Mouse (Mus musculus): ENCODE measurements at regions not wholly inside any gene's neighbourhood (a gene's known extent, or its start where the extent isn't known, plus 50 kb on each side); places are given as distances from the start of the nearest gene placed in this dataset.

- Histone ChIP-seq H3K36me3 (replicated peaks) (no peaks in the 10 kb centered on the region), H3K9ac (no peak overlapping the region), H3K9me3 (no peaks in the 10 kb centered on the region), H3K27ac (no peak overlapping the region), H3K4me3 (no peak overlapping the region), H3K4me1 (no peaks in the 10 kb centered on the region), H3K4me2 (no peak overlapping the region), H3K27me3 (replicated peaks) (no peaks in the 10 kb centered on the region)
- WGBS: 19% methylated on average over 6 of the region's 6 CpGs
- ATAC-seq (replicated peaks): peak; percentile 62
Observed at GRCm38 (mm10) chr11:32963625-32964293, 139.4 kb upstream of the Smim23 start.

DNA sequence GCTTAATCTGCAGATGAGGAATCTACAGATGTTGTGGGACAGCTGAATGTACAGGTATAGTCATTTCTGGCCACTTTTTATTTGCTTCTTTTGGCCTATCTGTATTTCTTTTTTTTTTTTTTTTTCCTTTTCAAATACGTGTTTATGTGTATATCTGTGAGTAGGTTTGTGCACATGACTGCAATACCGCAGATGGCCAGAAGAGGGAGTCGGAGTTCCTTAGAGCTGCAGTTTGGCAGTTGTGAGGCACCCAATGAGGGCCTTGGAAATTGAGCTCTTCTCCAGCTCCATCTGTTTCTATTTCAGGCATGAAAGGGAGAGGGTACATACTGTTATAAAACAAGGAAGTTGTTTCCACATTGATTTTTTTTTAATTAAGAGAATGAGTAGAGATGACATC lies 137.2 kb upstream of the Smim23 start:
- ATAC-seq (replicated peaks): no peak
- WGBS: 71% methylated on average over 3 of the region's 3 CpGs
- no peak overlapping the region for H3K4me3 ChIP-seq
- H3K4me1 ChIP-seq: no peaks in the 10 kb centered on the region
- H3K36me3 ChIP-seq (replicated peaks): no peaks in the 10 kb centered on the region
- no peak overlapping the region for H3K27ac ChIP-seq
- H3K4me2 ChIP-seq: no peak overlapping the region
- H3K9me3 ChIP-seq: no peaks in the 10 kb centered on the region
- no peaks in the 10 kb centered on the region; the same call in 1 of the 2 replicates for H3K27me3 ChIP-seq (replicated peaks)
- H3K9ac ChIP-seq: no peak overlapping the region

DNA sequence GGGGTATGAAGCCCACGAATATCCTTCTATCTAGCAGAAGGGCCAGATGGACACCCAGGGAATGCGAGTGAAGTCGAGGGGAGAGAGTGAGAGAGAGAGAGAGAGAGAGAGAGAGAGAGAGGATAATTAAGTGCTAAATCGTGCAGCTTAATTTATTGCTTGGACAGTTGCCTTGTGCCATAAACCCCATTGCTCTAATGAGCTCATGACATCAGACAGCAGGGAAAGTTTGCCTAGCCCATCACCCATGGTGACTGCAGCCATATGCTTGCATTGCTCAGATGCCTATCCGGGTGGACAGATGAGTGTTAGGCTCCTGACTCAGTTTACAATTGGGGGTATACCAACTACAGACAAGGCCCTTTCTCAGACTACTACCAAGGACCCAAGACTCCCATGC lies 134.6 kb upstream of the Smim23 start:
- H3K4me2 ChIP-seq: no peak overlapping the region
- no peak for ATAC-seq (replicated peaks)
- no peak overlapping the region for H3K27ac ChIP-seq
- no peaks in the 10 kb centered on the region for H3K9me3 ChIP-seq
- no peak overlapping the region for H3K4me3 ChIP-seq
- 79% methylated on average over 5 of the region's 5 CpGs for WGBS
- H3K4me1 ChIP-seq: no peaks in the 10 kb centered on the region
- H3K27me3 ChIP-seq (replicated peaks): no peaks in the 10 kb centered on the region; the same call in 1 of the 2 replicates
- no peak overlapping the region for H3K9ac ChIP-seq
- H3K36me3 ChIP-seq (replicated peaks): no peaks in the 10 kb centered on the region

DNA sequence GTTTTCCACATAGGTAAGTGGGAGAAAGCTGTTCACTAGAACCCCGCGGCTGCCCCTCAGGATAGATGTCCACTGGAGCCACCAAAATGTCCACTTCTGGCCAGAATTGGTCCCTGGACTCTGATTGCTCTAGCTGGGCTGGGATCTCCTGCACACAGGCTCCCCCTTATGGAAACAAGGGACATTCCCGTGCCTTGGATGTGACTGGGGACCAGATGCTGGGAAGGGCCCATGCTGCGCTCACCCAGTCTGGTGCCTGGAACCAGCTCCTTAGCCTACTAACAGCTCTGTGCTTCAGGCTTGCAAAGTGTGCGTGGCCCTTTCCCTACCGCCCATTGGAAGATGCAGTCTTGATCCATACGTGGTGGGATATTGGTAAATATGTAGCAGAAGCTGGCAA lies 132.6 kb upstream of the Smim23 start:
- Histone ChIP-seq H3K27ac (no peak overlapping the region), H3K36me3 (replicated peaks) (no peaks in the 10 kb centered on the region), H3K4me1 (no peaks in the 10 kb centered on the region), H3K27me3 (replicated peaks) (no peaks in the 10 kb centered on the region; the same call in 1 of the 2 replicates), H3K9ac (no peak overlapping the region), H3K4me3 (no peak overlapping the region), H3K4me2 (no peak overlapping the region), H3K9me3 (no peaks in the 10 kb centered on the region)
- 32% methylated on average over 7 of the region's 7 CpGs for WGBS
- no peak for ATAC-seq (replicated peaks)

DNA sequence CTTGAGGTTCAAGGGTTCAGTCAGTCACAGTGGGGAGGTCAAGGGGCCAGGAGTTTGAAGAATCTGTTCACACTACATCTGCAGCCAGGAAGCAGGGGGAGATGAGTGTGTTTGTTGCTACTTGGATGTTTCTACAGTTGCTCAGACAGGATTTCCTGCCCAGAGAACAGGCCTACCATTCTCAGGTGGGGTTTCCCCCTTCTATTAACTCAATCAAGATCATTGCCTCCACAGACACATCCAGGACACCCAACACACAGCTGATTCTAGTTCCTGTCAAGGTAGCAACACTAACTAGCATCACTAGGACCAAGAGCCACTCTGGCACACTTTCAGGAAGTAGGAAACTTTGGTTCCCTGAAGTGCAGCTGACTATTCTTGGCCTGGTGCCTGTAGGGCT lies 127.9 kb upstream of the Smim23 start:
- Histone ChIP-seq H3K4me3 (no peak overlapping the region), H3K27ac (no peak overlapping the region), H3K9ac (no peak overlapping the region), H3K4me1 (no peaks in the 10 kb centered on the region), H3K4me2 (no peak overlapping the region), H3K36me3 (replicated peaks) (no peaks in the 10 kb centered on the region), H3K9me3 (no peaks in the 10 kb centered on the region), H3K27me3 (replicated peaks) (no peaks in the 10 kb centered on the region)
- ATAC-seq (replicated peaks): no peak

DNA sequence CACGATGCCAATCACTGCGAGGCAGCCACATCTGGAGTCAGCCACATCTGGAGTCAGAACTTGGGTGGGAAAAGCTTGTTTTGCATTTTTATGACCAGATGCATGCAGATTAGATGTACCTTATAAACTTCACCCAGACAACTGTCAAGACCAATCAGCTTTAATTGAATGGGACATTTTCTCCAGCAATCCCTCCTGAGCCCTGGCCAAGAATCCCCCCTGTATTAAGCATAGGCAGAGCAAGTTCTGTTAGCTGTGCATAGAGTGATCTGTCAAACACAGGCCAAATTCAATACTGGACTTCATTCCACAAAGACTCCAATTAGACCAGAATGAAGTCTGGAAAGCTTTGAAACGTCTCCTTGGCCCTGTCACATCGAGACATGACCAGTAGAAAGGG lies 123.7 kb upstream of the Smim23 start:
- WGBS: 74% methylated on average over 4 of the region's 4 CpGs
- ATAC-seq (replicated peaks): no peak
- no peak overlapping the region for H3K9ac ChIP-seq
- no peaks in the 10 kb centered on the region for H3K27me3 ChIP-seq (replicated peaks)
- no peaks in the 10 kb centered on the region for H3K36me3 ChIP-seq (replicated peaks)
- no peaks in the 10 kb centered on the region for H3K9me3 ChIP-seq
- no peak overlapping the region for H3K27ac ChIP-seq
- no peaks in the 10 kb centered on the region for H3K4me1 ChIP-seq
- no peak overlapping the region for H3K4me2 ChIP-seq
- no peak overlapping the region for H3K4me3 ChIP-seq

GRCm38 (mm10) chr11:32946481-32947001 lies 122.1 kb upstream of the Smim23 start:
- Histone ChIP-seq H3K9me3 (no peaks in the 10 kb centered on the region), H3K4me2 (no peak overlapping the region), H3K36me3 (replicated peaks) (no peaks in the 10 kb centered on the region), H3K27ac (no peak overlapping the region), H3K27me3 (replicated peaks) (no peaks in the 10 kb centered on the region), H3K4me1 (no peaks in the 10 kb centered on the region), H3K4me3 (no peak overlapping the region), H3K9ac (no peak overlapping the region)
- no peak for ATAC-seq (replicated peaks)
- WGBS: 73% methylated on average over 3 of the region's 3 CpGs

- WGBS: 88% methylated on average over 2 of the region's 2 CpGs
- H3K4me2 ChIP-seq: no peak overlapping the region
- H3K4me3 ChIP-seq: no peak overlapping the region
- H3K27ac ChIP-seq: no peak overlapping the region
- no peak for ATAC-seq (replicated peaks)
- H3K9ac ChIP-seq: no peak overlapping the region
- no peaks in the 10 kb centered on the region for H3K27me3 ChIP-seq (replicated peaks)
- no peaks in the 10 kb centered on the region for H3K36me3 ChIP-seq (replicated peaks)
- no peaks in the 10 kb centered on the region for H3K9me3 ChIP-seq
- H3K4me1 ChIP-seq: no peaks in the 10 kb centered on the region
Observed at GRCm38 (mm10) chr11:32945071-32945470, 120.7 kb upstream of the Smim23 start.

GRCm38 (mm10) chr11:32941331-32942009 lies 117.1 kb upstream of the Smim23 start:
- no peak overlapping the region for H3K27ac ChIP-seq
- no peak for ATAC-seq (replicated peaks)
- 75% methylated on average over 5 of the region's 5 CpGs for WGBS

GRCm38 (mm10) chr11:32939102-32939501 lies 114.7 kb upstream of the Smim23 start:
- H3K9me3 ChIP-seq: no peaks in the 10 kb centered on the region
- H3K4me3 ChIP-seq: no peak overlapping the region
- no peaks in the 10 kb centered on the region for H3K27me3 ChIP-seq (replicated peaks)
- no peak for ATAC-seq (replicated peaks)
- no peak overlapping the region for H3K9ac ChIP-seq
- H3K36me3 ChIP-seq (replicated peaks): no peaks in the 10 kb centered on the region
- no peak overlapping the region for H3K4me2 ChIP-seq
- H3K4me1 ChIP-seq: no peaks in the 10 kb centered on the region
- 94% methylated on average over 1 of the region's 1 CpGs for WGBS
- H3K27ac ChIP-seq: no peak overlapping the region

More at GRCm38 (mm10) chr11:32941331-32942009, 117.1 kb upstream of the Smim23 start:
- H3K9ac ChIP-seq: no peak overlapping the region
- H3K4me2 ChIP-seq: no peak overlapping the region
- H3K9me3 ChIP-seq: no peaks in the 10 kb centered on the region
- no peaks in the 10 kb centered on the region for H3K4me1 ChIP-seq
- H3K36me3 ChIP-seq (replicated peaks): no peaks in the 10 kb centered on the region
- H3K4me3 ChIP-seq: no peak overlapping the region
- no peaks in the 10 kb centered on the region for H3K27me3 ChIP-seq (replicated peaks)

- Histone ChIP-seq H3K4me3 (no peak overlapping the region), H3K36me3 (replicated peaks) (no peaks in the 10 kb centered on the region), H3K4me1 (no peaks in the 10 kb centered on the region), H3K27me3 (replicated peaks) (no peaks in the 10 kb centered on the region), H3K4me2 (no peak overlapping the region), H3K27ac (no peak overlapping the region), H3K9ac (no peak overlapping the region), H3K9me3 (no peaks in the 10 kb centered on the region)
- whole genome bisulfite sequencing: 53% methylated on average over 1 of the region's 1 CpGs
- no peak for ATAC-seq (replicated peaks)
Observed at GRCm38 (mm10) chr11:32937167-32937566, 112.8 kb upstream of the Smim23 start.

GRCm38 (mm10) chr11:32931928-32932327 lies 107.5 kb upstream of the Smim23 start:
- no peak for ATAC-seq (replicated peaks)
- Histone ChIP-seq H3K36me3 (replicated peaks) (no peaks in the 10 kb centered on the region), H3K27me3 (replicated peaks) (no peaks in the 10 kb centered on the region), H3K4me3 (no peak overlapping the region), H3K9ac (no peak overlapping the region), H3K9me3 (no peaks in the 10 kb centered on the region), H3K4me1 (0 out of 2 replicates have a peak, but pooled peaks cover 3% of the 10 kb centered on the region), H3K27ac (no peak overlapping the region), H3K4me2 (no peak overlapping the region)
- WGBS: 67% methylated on average over 9 of the region's 9 CpGs

- Histone ChIP-seq H3K27me3 (replicated peaks) (no peaks in the 10 kb centered on the region), H3K4me2 (peak overlapping the region; percentile 39), H3K4me3 (no peak overlapping the region), H3K36me3 (replicated peaks) (no peaks in the 10 kb centered on the region), H3K9ac (no peak overlapping the region), H3K27ac (no peak overlapping the region), H3K4me1 (peaks cover 6% of the 10 kb centered on the region), H3K9me3 (no peaks in the 10 kb centered on the region)
- 18% methylated on average over 9 of the region's 14 CpGs for WGBS
- ATAC-seq (replicated peaks): 0 out of 2 replicates have a peak, but pooled peaks have one; percentile 37
Observed at GRCm38 (mm10) chr11:32931018-32931417, 106.6 kb upstream of the Smim23 start.

Data from midbrain, embryonic 15.5 days (tissue).